Mouse (Mus musculus) heart, postnatal 4 days (tissue): ENCODE measurements at regions not wholly inside any gene's neighbourhood (a gene's known extent, or its start where the extent isn't known, plus 50 kb on each side); places are given as distances from the start of the nearest gene placed in this dataset.

Experiments used
- DNase-seq: peaks from one replicate; pipeline ENCODE4 v3.0.0; 2021

DNA sequence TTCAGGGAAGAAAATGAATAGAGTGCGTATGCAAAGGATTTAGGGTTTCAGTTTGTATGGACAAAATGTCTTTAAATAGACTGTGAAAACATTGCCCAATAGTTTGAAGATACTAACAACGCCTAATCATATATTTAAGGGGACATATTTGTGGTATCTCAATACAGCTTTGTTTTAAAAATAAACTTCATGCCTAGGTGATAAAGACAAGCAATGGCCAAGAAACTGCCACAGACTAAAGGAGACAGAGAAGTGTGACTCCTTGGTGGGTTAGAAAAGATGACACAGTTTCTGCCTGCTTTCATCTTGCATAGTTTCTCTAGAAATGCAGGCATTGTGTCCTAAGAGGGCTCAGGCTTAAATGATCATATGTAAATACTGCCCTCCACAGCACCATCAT lies 435.7 kb upstream of the Plxna2 start:
- no peak for DNase-seq

DNA sequence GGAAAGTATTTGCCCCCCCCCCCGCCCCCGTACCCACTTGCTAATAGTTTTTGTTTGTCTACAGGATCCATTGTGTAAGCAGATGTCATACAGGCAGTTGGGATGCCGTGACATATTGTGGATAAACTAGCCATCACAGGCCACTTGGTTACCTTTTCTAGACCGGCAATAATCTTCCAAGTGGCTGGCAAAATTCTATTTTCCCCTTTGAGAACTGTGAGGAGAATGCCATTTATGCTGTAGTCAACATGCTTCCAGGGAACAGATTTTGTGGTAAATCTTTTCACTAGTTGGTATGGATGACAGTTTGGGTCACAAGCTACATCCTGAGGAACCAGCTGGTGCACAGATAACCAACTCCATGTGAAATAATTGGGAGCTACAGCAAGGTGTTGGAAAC lies 456.5 kb upstream of the Plxna2 start:
- DNase-seq, result no peak

DNA sequence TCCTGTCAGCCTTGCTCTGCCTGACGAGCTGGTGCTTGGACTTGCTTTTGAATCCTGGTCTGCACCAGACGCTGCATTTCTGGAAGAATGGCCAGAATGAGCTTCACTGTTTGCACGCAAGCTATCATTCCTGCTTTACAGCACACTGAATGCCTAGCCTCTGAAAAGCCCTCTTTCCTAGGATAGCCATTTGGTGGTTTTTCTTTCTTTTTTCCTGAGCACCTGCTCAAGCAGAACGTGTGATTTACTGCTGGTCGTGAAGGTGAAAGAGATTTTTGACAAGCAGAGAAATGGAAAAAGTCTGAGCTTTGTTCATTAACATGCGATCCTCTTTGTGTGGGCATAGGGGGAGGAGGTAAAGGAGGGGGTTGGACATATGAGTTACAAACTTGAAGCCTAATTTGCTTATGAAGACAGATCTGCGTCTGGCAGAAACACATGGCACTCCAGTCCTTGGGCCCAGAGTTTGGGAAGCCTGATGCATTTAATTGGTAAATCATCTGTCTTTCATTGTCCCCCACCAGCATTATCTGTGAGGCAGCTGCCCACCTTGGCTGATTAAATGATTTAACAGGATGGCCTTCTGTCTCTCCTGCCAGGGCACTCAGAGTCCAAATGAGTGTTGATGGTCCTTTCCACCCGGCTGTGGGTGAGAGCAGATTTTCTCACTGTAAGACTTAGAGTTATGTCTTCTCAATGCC lies 457.1 kb upstream of the Plxna2 start:
- DNase-seq, result no peak

DNA sequence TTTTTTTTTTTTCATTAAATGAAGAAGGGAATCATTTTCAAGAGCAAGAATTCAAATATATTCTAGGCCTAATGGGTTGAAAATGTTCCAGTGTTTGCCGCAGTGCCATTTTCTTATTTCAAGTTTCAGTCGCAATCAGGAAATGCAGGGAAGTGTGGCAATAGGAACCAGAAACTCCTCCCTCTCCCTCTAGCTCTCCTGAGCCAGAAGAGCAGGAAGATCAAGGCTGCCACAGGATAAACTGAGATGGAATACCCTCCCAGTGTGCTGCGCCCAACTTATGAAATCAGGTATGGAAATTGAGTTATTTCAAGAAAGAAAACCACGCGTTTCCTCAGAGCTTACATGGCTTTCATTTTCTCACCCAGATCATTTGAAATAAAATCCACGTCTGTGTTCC lies 460.8 kb upstream of the Plxna2 start:
- no peak for DNase-seq

DNA sequence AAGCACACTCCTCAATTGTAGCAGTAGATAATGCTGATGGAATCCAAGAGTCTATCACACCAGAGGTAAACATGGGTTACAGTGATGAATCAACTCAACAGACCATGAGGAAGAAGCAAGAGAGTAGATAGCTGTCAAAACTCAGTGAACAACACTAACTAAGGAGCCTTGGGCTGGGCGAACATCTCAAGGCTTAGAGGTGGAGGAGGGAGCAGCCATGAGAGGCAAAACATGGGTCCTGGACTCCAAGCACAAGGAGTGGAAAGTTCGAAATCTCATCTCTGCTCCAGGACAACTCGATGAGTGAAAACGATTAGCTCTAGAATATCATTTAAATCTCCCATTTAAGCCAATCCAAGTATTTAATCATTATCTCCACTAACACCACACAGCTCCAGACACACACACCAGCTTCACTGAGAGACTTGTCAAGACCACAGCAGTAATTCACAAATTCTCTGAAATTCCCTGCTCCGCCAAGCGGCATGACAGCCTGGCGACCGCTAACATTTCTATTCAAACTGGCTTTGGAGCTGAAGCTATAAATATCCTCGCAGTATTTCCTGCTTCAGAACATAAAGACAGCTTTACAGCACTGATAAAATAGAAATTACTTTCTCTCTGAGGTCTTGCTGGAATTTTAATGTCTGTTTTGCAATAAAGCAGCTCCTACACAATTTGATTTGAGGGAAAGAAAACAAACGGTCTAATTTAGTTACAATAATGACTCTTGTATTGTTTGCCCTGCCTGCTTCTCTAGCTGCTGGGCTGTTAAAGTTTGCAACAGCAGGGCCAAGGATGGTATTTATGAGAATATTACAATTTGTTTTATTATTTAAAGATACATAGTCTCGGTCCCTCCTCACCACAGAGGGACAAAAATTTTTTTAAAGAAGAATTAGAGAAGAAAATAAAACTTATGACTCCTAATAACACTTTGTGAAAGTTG lies 469.3 kb upstream of the Plxna2 start:
- peak; percentile 5 for DNase-seq

DNA sequence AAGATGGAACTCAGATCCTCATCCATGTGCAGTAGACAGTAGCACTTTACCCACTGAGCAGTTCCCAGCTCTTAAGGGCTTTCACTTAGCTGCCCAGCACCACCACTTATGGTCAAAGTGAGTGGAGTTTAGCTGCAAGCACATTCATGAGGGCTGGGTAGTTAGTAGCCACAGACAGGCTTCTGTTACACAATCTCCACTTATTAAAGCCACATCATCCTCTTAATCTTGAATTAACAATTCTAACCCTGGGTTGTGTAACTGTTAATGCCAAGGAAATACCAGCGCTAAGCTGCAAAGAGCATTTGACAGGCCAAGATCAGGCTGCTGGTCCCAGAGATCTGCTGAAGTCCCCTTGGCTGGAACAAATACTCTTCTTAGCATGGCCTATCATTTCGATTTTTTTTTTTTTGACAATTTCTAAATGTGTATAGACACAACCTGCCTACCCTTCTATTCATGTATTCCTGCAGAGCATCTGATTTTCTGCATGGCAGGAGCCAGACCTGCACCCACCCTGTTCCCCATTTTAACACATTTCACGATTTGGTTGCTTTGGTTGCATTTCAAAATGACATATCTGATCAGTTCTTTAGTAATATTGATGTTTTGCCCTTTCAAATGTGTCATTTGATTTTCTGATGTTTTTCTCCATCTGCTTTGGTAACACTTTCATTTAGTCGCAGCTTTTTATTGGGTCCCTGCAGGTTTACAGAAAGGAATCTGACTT lies 500.2 kb upstream of the Plxna2 start:
- no peak for DNase-seq

DNA sequence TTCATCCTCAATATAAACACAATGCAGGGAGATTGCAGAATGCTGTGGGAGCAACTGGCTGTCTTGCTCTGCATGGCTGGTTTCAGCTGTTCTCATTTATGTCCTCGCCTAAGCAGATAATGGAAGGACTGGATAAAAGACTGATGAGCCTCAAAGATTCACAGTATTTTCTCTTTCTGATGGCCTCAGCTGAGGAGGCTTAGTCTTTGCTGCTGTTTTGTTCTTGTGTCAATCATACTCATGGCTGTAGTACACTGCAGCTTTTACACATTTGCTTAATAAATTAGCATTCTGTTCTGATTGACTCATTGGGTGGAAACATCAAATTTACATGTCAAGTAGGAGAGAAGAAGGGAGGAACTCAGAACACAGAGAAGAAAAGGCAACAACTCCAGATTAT lies 503.6 kb upstream of the Plxna2 start:
- DNase-seq, result no peak

DNA sequence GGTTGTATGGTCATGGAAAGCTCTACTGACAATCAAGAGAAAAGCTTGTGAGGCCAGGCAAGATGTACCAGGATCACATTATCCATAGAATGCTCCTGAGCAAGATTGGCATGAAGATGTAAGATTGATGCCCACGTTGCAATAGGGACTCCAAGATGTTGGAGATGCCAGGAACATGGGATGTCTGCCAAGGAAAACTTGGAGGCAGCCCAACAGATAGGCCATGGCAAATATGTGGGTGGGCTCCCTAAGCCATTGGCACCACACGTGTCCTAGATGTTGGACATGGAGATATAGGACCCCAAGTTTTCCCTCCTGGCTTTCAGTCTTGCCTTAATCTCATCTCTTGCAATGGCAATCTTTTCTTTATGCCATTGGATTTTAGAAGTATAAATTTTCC lies 506.1 kb upstream of the Plxna2 start:
- DNase-seq, result no peak

DNA sequence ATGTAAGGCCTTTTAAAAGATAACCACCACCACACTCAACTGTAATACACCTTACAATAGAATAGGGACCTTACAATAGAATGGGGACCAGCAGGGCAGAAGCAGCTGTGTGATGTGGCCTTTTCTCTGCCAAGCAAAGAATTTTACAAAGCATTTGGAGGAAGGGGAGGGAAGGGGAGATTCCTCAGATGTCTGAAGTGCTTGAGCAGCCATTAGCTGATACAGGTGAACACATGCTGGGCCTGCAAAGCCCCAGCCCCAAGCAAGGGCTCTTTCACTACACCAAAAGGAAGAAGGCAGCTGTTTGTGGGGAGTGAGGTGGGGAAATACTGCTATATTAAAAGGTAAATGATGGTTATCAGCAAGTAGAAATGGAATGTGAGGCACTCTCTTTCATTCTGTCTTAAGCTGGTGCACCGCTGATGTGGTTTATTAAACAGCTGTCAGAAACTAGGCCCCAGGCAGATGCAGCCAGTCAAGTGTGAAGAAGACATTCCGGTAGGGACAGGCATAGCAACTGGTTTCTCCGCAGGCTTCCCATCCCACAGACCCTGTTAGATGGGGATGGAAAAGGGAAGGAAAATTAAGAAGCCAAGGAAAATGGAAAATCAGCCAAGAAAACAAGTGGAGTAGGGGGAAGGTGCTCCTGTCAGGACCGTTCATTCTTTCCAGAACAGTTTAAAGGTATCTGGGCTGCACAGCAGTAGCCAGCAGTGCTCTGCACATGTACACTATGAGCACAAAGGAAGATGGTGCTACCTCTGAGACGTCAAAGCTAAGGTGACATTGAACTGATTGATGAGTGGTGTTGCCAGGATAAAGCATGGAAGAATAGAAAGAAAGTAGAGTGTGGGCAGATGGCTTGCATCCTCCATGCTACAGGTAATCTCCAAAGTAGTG lies 508.6 kb upstream of the Plxna2 start:
- no peak for DNase-seq

DNA sequence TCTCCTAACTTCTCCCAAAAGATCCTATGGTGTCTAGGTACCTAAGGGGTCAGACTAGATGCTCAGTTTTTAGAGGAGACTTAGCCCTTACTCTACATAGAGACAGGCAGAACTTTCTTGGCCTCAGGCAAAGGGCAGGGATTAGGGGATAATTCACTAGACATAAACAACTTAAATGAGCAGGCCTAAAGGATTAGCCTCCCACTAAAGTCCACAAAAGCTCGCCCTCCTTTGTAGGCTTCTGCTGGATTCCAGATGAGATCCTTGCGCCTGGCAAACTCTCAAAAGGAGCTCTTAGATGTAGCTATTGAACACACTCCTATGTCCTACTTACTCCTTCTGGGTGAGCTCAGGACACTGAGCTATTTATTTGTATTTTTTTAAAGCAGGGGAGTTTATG lies 509.9 kb upstream of the Plxna2 start:
- DNase-seq, result no peak

DNA sequence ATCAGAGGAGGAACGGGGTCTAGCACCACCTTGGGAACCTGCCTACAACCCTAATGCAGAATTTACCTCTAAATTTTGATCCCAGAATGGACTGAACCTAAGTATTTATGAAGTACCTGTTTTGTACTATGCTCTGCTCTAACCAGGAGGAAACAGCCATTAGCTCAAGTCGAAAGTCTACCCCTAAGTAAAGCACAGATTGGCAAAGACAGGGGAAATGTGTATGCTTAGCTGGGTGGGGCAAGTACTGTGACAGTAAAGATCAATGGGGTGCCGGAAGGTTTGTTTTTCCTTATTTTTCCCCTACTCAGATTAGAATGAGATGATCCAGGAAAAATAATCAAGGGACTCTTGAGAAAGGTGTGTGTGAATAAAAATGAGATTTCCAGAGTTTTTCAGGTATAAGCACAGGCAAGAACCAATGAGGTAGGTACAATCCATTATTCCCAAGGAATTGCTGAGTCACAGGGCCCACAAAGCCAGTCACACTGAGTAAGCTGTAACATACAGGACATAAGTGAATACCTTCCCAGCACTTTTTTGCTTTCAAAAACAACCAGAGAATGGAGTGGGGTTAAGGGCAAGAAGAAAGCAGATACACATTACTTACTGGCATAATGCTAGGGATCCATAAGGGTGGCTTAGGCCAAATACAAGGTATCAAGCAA lies 510.6 kb upstream of the Plxna2 start:
- no peak for DNase-seq

DNA sequence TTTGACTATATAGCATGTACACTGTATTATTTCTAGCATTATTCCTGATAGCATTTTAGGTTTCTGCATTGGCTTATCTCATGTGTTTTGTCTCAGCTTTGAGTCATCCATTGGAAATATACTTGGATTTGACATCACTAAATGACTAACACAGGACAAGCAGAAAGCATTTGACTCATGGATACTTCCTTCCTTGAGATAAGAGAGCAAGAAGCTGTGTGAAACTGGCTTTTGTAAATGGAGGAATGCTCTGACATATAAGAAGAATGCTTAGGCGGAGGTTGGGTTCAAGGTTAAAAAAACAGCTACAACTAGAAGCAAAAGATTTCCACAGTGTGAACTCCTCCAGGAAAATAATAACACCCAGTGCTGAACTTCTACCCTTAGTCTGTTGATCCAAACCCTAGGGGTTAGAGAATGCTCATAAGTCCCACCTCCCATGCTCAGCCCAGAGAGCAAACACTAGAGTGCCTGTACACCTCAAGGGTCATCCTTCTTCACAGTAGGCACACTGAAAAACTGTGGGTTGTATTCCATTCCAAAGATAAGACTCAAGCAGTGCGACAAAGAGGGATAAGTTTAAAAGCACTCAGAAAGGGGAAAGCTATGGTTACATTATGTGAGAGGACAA lies 528.0 kb upstream of the Plxna2 start:
- no peak for DNase-seq

DNA sequence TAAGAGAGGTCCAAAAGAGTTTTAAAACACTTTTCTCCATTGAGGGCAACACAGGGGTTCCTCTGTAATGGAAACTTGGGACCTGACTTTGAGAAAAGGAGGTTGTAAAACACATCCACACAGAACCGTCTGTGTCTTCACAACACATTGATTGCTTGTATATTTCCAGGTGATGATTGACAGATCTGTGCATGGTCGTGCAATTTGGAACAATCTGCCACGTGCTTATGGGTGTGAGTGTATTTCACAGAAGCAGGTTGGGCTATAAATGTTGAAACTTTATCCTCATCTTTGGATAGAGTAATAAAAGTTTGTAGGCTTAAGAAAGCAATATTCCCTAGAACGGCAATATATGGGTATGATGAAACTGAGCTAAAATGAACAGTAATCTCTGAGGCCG lies 559.5 kb upstream of the Plxna2 start:
- DNase-seq, result no peak

DNA sequence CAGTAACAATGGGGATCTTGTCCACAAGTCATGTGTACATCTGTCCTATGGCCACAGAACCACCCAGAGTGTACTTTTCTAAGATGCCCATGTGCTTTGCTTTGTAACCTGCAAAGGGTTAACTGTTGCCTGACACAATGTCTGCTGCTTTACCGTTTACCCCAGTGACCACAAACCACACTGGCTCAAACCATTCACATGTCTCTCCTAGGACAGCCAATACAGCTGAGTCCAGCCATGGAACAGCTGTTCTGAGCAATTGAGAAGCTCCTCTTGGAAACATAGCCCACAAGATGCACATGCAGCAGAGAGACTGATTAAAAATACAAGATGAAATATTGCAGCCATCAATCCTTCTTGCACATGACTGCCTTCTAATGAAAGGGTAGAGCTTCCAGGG lies 561.5 kb upstream of the Plxna2 start:
- no peak for DNase-seq

DNA sequence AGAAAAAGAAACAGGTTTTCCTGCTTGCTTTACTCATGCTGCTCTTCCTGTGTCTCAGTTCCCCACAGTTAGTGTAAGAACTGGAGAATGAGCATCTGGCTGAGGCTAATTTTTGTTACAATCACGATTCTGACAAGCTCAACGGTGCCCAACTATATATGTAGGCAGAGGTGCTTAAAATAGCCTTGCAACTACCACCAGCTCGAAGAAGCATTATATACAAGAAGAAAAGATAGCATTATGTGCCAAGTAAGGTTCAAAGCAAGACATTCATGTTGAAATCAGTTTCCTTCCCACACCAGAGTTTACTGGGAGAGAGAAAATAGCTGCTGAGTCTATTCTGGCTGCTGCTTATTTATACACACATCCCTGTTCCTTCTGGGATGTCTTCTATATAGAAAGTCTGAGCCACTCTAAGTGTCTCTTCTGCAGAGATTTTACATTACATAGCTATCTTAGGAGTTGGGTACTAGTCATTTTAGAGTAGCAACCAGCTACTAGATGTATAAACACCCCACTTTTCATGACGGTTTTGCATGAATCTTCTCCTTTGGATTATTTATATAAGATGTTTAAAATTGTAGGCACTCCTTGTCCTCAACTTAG lies 568.2 kb upstream of the Plxna2 start:
- DNase-seq, result no peak

DNA sequence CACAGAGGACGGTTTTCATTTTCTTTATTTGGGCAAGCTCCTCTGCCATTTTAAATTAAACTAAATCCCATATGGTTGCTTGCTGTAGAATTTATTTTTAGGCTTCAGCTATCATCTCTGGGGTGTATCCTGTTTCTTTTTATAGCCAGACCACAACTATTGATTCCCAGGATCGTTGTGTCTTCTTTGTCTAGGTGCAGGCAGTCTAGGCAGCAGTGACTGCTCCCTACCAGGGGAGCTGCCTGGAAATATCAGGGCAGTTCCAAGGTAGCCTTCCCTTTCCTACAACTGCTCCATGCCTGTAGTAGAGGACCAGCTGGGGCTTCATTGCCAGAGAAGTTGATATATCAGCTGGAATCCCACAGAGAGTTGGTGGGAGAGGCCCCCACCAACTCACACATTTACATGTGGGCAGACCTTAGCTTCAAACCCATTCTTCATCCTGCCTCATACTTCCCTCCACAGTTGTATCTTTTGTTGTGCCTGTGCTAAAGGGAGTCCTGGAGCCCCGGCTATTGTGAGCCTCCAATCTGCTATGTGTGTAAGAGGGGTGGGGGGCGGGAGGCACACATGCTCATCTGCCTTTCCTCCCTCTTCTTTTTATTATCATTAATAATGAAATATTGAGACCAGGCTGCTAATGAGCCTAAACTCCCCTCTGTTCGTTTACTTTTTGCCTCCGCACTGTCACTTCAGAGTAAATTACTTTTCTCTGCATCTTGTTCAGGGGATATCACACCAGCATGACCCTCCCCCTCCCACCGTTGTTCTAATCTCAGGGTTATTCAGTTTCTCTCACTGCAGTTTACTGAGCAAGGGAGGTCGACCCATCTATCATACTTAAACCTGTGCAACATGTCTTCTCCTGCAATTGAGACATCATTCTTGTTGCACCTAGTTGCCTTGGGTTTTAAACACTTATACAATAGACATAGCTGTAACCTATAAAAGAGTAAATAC lies 576.3 kb upstream of the Plxna2 start:
- DNase-seq, result no peak

DNA sequence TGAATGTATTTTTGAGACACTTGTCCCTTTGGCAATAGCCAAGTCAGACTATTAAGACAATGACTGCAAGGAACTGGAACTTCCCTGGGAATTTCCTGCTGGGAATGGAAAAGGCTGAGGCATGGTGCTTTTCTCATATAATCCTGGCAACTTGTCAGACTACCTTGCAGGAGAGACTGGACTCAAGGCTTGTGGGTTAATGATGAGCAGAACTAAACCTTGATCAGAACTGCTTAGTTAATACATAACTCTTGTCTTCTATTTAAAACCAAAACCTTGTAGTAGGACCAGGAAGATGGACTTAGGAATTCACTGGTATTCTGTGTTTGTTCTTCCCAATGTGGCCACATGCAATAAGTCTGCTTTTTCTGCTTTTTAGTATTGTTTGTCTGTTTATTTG lies 579.3 kb upstream of the Plxna2 start:
- no peak for DNase-seq

DNA sequence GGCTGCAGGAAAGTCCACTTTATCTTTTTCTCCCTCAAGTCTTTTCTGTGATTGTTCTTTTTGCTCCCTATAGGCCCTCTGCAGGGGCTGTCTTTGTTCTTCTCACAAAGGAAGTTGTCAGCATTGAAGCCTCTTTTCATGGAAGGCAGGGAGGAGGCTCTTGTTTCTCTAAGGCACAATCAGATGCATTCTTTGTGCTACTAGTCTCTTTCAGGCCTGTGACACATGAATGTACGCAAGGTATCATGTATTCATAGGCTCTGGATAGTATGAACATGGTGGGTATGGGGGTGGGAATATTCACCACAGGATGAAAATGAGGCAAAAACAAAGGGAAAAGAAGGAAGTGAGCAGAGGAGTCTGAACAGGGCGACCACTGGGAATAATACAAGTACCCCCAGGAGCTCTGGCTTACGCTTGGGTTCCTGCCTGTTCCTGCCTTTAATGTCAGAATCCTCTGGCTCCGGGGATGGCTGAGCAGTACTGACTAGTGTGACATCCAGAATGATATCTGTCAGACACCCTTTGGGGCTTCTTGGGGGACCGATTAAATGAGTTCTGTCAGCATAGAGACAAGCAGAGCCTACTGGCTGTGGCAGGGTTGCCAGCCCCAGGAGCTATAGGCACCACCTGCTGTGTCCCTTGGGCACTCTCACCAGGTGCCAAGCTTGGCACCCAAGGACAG lies 583.7 kb upstream of the Plxna2 start:
- no peak for DNase-seq

DNA sequence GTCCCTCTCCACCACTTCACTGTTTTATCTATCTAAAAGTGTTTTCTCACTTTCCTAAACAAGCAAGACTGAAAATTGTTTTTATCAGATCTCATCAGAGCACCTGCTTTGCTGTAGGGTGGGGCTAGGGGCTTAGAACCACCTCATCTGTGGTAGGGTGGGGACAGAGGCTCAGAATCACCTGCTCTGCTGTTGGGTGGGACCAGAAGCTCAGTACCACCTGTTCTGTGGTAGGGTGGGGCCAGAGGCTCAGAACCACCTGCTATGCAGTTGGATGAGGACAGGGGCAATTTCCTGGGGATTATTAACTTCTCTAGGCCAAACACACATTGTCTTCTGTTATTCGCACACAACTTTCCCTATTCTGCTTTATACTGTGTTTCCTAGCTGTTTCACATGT lies 585.4 kb upstream of the Plxna2 start:
- DNase-seq, result no peak
